Mouse (Mus musculus) ovary, adult 18-20 months (tissue): ENCODE results near the gene Pnpla3.

Experiments used
- DNase-seq: peaks from one replicate; pipeline ENCODE4 v3.0.0; 2022; ENCODE audit warnings: low spot score, mixed read lengths

The Pnpla3 gene

DNA sequence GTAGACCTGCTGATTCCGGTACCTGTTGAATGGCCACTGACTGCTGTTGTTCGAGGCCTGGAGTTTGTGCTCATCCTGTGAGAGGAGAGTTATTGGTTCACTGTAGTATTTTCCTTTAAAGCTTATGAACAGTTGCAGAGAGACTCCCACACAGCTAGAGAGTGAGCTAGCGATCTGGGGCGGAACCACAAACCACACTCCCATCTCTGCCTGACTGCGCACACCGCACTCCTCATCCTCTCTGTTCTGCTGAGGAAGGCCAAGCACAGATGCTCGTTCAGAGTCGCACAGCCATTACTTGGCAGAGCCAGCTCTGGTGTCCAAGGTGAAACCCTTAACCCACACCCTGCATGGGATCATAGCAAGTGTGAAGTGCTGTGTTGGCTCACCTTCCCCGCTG, 11.1 kb downstream of the Pnpla3 start:
- DNase-seq: no peak

DNA sequence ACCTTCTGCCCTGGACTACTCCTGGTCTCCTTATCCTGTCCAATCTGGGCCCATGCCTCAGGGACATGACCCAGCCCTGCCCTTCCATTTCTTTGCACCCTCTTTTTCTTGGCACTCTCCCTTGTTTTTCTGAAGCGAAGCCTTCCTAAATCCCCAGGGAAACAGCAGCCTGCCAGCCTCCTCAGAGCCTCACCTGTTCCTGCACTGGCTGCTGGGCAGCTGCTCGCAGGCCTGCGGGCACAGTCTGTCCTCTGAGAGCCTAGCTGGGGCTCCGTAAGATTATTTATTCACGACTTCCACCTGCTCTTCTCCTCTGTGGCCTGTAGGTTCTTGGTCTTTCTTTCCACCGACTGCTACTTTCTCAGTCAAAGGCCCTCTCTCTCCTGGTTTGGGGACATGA, 14.4 kb downstream of the Pnpla3 start:
- DNase-seq: no peak

DNA sequence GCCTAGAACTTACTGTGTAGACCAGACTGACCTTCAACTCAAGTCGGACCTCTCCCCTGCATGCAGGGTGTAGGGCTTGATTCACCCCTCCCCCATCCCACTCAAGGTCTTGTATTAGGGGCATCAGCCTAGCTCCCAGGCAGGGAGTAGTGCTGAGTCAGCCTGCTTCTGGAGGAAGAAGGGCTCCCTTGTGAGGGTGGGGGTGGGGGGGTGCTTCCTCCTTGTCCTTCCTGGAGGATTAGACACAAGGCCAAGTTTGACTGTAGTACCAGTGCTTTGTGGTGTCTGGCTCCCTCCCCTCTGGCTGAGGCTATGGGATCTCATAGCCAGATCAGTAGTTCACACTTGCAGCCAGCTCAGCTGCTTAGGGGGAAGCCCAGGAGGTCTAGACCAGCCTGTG, 16.3 kb downstream of the Pnpla3 start:
- DNase-seq: peak; percentile 60

DNA sequence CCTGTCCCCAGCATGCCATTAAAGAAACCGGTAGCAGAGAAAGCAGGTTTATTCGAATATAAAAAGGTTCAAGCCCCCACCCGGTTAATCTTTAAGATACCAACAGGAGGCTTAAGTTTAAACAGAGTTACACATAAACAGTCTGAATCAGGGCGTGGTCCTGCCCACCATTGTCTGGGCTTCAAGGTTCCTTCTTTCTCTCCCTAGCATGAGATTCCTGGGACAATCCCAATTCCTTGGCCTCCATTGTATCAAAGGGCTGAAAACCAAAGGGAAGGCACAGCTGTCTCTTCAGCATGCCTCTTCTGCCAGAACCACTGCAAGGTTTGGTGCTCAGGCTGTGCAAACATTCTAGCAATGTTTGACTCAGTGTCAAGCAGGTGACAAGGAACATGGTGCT, 18.6 kb downstream of the Pnpla3 start:
- no peak for DNase-seq

DNA sequence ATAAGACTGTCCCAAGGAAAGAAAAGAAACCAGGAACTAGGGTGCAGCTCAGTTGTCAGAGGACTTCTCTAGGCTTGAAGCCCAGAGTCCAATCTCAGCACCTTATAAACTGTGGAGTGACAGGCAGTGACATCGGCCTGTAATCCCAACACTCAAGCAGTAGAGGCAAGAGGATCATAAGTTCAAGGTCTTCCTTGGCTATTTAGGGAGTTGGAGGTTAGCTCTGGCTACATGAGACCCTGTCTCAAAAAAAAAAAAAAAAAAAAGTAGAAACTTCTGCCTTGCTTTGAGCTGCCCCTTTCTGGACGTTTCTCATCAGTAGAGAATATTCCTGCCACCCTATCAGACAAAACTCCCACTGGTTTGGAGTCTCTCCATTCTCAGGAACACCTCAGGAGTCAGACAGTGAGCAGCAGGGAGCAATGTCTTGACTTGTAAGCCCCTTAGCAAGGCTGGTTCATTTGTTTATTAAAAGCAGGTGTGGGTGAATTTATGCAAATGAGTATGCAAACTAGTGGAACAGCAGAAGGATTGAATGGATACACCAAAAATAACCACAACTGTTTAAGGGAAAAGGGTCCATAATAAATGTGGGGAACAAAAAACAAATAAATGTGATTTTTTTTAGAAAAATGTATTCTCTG, 21.4 kb downstream of the Pnpla3 start:
- DNase-seq: no peak

DNA sequence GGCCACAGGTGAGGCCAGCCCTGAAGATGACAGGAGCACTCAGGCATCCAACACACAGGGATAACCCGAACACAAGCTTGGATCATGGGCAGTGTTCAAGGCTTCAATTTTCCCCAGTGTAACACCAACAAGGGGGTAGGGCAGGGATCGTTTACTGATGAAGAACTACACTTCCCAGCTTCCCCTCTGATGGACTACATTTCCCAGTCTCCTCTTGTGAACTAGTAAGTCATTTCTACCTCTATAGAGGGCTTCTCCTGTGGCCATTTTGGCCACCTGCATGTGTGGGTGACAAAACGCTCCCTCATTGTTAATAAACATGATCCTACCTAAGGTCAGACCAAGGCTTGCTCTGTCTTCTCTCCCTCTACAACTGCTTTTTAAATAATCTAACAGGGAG, 22.2 kb downstream of the Pnpla3 start:
- no peak for DNase-seq

DNA sequence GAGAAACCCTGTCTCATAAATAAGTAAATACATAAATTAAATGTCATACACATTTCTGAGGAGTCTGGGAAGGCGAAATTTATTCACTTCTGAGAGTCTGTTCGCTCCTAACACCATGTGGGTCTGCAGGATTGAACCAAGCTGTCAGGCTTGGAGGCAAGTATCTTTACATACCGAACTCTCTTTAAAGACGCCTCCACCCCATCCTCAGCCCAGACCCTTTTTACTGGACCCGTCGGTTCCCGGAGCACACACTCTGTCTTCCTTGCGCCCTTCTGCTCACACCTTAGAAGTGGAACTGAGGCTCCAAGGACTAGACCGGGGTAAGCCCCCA, 24.1 kb downstream of the Pnpla3 start:
- no peak for DNase-seq

DNA sequence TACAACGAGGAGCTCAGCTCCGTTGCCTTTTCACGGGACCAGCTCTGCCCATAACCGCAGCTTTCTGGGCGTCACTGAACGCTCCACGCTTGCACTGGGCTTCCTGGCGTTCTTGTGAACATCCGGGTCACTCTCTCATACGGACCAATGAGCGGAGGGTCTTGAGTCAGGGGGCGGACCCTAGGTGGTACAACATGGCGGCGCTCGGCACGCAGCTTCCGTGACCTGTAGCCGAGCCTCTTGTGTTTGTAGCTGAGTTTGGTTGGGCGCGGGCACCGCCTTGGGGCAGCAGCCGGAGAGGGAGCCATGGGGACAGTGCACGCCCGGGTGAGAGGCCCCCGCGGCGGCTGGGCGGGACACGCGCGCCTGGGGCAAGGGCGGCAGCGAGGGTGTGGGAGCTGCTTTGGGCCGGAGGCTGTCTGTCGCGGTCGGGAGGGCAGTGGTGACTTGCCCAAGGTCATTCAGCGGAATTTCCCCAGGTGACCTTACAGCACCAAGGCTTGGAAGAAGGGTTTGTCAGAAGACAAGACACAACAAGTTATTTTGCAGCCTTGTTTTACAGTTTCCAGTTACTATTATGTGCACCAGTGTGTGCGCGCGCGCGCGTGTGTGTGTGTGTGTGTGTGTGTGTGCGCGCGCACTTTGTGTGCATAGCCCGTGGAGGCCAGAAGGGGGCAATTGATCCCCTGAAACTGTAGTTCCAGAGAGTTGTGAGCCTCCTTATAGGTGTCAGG, 24.6 kb downstream of the Pnpla3 start, which contains the start of gene Samm50:
Gene Samm50, plus strand, starts transcription at position 184 of the 734 bp plus-strand sequence.
- DNase-seq: peak; percentile 84

DNA sequence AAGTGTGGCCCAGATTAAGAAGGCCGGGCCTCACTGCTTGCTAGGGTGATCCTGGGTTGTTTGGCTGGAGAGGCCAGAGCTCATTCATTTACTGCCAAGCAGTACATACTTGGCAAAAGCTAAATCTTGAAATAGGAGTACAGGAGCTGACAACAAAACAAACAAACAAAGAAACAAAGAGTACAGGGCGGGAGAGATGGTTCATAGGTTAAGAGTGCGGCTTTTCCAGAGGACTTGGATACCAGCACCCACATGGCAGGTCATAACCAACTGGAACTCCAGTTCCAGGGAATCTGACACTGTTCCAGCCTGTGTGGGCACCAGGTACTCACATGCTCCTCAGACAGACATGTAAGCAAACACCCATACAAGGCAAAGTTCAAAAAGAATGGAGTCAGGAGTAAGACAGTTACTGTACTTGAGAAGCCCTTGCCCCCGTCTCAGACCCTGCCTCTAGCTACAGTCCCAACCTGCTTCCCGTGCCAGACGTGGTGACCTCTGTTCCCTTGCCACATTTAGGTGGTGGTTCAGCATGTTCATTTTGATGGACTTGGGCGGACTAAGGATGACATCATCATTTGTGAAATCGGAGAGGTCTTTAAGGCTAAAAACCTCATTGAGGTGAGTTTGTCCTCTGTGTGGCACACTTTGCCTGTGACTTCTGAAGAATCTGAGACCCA, 29.0 kb downstream of the Pnpla3 start:
- peak; percentile 39 for DNase-seq

DNA sequence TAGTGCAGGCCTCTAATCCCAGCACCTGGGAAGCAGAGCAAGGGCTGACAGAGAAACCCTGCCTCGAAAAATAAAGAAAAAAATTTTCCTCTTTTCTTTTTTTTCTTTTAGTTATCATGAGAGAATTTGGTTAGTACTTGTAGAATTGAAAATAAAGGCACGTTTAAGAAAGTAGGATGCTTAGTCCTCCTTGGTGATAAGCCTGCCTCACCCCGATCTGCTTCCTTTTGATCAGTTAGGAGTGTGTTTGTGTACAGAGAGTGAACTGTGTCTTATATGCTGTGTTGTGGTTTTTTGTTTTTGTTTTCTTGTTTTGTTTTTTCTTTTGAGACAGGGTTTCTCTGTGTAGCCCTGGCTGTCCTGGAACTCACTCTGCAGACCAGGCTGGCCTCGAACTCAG, 39.7 kb downstream of the Pnpla3 start:
- DNase-seq: no peak

DNA sequence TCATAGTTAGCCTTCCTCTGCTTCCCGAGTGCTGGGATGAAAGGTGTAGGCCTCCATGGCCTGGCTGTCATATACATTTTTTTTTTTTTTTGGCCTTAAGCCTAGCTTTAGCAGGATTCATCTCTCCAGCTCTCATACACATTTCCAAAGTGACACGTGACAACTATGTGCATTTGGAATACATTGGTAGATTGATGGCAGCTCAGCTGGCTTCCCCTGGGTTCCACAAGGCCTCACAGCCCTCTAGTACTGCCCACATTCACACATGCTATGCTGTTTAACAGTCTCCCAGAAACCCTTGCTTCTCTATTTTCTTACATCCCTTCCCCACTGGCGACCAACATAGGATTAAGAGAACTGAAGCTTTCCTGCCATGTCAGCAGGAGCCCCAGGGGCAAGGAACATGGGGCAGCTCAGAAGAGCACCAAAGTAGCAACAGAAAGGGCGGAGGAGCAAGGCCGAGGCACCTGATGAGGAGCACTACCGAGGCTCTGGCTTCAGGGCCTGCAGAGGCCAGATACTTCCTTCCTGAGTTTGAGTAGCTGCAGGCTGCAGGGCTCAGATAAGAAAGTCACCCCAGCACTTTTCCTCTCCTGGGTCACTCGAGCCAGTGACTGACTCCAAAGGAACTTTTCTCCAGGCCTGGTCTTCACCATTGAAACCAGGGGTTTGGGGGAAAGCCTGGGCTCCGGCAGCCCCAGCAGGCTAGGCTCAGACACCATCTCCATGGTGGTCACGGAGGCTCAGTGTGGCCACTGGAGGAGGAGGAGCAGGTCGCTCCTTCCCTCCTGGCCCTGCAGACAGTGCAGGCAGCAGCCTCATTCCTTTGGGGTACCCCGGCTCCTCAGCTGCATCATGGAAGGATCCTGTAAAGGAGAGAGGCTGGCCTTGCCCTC, 42.1 kb downstream of the Pnpla3 start:
- DNase-seq: no peak

DNA sequence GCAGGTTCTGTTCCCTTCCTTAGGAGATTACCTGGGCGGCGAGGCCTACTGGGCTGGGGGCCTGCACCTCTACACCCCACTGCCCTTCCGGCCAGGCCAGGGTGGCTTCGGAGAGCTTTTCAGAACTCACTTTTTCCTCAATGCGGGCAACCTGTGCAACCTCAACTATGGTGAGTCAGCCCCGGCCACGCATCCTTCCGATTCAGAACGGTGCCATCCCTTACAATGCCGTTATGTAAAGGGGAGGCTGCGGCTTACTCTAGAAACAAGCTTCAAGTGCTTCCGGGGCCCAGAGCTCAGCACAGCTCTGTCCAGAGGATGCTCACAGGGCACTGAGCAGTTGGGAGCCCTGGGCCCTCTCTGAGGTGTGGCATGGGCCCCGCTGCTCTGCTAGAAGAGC, 42.8 kb downstream of the Pnpla3 start:
- DNase-seq: no peak

DNA sequence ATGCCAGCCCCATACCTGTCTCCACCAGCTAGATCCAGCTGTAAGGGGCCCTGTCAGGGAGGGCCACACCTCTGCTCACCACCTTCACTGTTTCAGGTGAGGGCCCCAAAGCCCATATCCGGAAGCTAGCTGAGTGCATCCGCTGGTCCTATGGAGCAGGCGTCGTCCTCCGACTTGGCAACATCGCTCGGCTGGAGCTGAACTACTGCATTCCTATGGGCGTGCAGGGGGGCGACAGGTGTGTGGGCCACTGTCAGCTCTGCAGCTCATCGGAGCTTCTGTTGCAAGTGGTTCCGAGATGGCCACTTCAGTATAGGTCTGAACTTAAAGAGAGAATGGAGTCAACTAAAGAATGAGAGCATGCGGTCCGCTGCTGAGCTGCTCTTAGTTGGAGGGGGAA, 43.3 kb downstream of the Pnpla3 start:
- DNase-seq: no peak

DNA sequence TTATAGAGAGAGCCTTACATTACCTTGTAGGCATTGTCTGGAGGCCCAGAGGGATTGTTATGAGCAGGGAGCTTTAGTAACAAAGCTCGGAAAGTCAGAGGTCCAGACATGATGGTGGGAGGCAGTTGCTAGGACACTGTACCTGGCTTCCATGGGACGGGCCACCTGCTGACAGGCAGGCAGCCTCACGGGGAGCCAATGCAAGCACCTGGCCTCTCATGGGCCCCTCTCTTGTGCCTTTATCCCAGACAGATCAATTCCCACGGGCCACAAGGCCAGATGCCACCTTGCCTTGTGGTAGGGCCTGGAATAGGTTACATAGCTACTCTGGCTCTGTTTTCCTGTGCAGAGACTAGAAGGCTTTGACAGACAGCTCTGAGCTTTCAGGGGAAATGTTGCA, 43.9 kb downstream of the Pnpla3 start:
- no peak for DNase-seq

DNA sequence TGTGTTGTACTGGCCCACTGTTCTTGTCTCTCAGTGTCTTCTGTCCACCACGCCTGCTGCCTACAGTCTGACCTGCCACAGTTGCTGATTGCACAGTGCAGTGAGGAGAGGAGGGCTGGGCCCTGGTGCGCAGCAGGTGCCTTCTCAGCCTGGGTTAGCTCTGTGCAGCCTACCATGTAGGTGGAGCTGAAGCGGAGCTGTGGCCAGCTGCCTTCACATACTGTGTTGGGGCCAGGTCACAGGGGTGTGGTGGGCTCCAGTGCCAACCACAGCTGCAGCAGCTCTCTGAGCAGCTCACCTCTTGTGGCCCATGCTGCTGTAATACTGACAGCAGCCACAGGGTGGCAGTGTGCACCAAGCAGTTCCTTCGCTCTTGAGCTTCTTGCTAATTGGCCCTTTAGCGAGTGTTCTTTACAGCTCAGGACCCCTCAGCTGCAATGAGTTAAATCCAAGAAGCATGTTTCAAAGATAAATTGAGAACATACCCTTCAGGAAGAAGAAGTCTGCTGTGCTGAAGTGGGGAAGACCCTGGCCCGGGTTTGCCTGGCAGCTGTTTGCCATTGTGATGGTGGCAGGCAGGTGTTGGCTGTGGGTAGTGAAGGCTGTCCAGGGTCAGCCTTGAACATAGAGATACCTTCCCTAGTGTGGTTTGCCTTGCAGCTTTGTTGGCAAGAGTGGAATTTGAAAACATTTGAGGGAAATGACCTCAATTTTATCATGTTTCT, 44.6 kb downstream of the Pnpla3 start:
- peak; percentile 57 for DNase-seq

DNA sequence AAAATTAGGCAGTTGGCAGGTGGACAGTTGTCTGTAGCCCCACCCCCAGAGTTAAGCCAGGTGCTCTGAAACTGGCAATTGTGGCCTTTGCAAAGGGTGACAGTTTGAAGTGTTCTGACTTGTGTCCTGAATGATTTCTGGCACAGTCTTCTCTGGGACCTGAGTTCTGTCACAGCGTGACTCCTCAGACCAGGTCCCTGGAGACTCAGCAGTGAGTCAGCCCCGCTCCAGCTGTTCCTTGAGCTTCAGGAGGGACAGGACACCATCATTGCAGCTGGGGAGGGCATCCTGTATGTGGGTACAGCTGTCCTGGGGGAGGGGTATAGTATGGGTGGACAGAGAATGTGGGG, 45.1 kb downstream of the Pnpla3 start:
- no peak for DNase-seq

DNA sequence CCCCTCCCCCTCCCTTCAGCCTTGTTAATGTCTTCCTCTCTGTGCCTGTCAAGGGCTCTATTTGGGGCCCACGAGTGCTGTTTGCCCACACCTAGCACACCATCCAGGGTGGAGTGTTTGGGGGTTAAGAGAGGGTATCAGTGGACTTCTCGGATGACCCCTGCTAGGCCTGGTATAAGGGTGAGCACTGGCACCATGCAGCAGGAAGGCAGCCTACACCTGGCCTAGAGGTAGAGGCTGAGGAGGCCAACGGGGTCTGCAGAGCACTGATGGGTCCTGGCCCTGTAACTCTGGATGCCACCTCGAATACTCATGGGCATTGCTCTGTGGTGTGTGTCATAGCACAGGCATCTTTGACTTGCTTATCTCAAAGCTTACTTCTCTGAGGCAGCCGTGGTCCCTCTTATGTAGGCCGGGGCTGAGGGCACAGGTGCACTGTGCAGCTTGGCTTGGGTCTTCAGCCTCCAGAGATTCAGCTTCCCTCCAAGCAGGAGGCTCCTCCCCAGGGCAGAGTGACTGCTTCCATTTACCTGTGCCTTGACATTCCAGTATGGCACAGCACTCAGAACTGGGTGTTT, 45.6 kb downstream of the Pnpla3 start:
- DNase-seq: no peak

DNA sequence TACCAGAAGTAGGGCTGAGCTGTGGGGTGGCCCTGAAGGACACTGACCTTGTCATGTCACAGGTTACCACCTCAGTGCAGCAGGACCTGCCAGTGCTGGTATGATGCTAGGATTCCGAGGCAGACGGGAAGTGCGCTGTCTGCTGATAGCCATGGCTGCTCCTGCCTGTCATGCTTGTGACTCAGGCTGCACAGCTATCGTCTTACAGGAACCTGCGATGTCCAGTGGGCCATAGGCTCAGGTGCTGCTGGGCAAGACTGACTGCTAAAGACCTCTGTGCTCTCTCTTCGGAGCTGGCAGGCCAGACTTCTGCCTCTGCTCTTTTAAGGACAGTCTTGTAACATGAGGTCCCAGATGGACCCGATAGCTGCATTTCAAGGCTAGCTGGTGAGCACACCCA, 46.8 kb downstream of the Pnpla3 start:
- DNase-seq: no peak

DNA sequence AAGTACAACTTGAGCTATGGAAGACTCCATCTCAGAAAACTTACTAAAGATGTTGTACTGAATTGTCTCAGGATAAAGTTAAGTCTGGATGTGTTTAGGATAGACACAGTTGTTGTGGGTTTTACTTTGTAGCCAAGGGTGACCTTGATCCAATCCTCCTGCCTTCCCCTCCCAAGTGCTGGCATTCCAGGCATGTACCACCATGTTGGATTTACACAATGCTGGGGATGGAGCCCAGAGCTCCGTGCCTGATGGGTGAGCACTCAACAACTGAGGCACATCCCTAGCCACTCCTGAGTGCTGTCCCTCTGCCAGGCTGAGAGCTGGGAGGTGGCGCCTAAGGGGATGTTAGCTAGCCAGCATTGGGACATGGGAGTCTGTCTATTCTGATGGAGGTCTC, 47.6 kb downstream of the Pnpla3 start:
- no peak for DNase-seq

DNA sequence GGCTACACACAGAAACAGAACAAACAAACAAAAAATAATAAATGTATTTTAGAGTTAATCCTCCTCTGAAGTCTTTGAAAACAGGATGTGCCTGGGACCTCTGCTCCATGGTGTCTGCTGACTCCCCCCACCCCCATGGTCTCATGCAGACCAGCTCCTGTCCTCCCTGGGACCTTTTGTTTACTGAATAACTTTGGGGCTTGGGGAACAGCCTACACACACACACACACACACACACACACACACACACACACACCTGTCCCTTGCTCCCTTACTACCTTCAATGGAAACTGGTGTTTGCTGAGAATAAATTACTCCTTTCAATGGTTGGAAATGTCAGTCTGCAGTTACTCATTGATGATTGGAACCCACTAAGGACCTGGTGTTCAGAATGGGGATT, 48.4 kb downstream of the Pnpla3 start:
- no peak for DNase-seq

DNA sequence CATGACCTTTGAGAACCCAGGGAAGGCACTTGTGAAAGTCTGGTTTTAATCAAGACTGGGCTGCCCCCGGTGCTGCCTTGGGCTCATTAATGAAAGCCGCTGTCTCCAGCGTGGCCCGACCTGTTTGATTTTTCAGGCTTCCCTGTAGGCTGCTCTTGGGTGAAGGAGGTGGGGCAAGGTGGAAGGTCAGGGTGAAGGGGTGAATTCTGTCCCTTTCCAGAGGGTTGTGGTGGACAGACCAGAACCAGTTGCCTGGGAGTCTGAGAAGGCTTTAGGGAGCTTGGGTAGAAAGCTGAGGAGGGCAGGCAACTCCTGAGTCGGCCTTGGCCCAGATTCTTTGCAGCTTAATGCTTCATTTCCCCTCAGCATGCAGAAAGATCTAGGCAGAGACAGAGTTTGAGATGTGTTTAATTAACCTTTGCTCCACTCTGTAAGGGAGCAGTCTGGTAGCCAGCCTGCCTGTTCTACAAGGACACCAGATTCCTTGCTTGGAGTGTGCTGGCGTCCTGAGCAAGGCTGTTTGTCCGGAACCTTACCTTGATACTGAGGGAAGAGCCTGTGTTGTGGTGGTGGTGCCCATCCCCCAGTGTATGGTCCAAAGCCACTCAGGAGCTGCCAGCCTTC, 48.9 kb downstream of the Pnpla3 start:
- peak; percentile 43 for DNase-seq
